Mouse (Mus musculus): ENCODE measurements around the gene H2al1e. TPM values are rescaled to one million over a fixed set of nuclear protein-coding genes. Genes with fewer than 3 reads are reported as not detected.
"Not testable (repeated sequence)": the region's sequence is repeated elsewhere in the genome, so short reads cannot be mapped to it uniquely, and the experiment has no call there.

Gene H2al1e
- not detected for total RNA-seq (2021)
- long read RNA-seq, experiment 1: 0 reads
- long read RNA-seq, experiment 2: 0 reads

DNA sequence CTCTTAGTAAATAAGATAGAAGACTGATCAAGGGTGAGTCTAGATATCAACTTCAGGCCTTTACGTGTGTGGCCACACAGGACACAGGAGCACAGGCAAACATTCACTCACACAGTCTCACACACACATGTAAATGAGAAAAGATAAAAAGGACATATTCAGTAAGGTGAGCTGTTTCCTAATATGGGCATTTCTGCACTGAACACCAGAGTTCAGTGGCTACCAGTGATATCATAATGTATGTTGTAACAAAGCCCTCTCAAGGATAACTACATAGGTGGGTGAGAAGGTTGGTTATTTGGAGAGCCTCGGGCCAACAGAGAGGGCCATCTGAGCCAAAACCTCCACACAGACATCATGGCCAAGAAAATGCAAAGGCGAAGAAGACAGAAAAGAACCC is at the start of gene H2al1e:
TSS of gene H2al1e (plus strand) at position 301 of the 400 bp plus-strand sequence.
- intact Hi-C loops (cut with DNase I); DNase-seq (ENCODE audit: low spot score in 2 of 2): not testable (repeated sequence)

DNA sequence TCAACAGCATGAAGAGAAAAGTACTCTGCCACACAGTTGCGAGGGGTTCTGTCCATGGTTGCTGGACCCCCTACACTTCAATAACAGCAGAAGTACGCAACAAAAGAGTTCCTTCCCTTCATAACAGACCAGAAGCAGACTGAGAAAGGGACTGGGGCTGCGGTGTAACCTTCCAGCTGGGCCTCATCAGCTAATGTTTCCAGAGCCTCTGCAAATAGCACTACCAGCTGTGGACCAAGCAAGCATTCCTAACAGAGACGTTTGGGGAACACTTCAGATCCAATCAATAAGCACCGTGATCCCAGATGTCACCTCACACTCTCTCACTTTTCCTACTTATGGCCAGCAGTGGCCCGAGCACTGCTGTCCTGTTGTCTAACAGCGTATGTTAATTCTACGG is 46.8 kb upstream of the H2al1e start:
- DNase-seq (ENCODE audit: low spot score in 2 of 2): no peak
- intact Hi-C loops (cut with DNase I): no loop called here

DNA sequence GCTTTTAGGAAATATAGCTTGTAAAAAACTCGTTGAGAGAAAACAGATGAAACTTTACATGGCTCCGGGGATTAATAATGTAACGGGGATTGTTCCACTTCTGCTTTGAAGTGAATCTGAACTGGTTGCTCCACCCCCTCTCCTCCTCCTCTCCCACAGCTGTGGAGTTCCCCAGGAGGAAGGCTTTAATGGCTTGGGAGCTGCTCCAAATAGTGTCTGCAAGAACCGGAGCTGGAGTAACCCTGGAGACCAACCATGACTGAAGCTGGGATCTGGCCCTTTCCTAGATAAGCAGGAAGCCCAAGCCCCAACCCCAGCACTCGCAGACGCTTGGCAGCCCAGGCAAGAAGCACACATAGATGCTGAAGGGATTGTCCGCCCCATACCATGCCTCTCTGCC is 43.9 kb upstream of the H2al1e start:
- DNase-seq (ENCODE audit: low spot score in 2 of 2): peak in 1 of 2 experiments; percentile 10
- intact Hi-C loops (cut with DNase I): no loop called here

DNA sequence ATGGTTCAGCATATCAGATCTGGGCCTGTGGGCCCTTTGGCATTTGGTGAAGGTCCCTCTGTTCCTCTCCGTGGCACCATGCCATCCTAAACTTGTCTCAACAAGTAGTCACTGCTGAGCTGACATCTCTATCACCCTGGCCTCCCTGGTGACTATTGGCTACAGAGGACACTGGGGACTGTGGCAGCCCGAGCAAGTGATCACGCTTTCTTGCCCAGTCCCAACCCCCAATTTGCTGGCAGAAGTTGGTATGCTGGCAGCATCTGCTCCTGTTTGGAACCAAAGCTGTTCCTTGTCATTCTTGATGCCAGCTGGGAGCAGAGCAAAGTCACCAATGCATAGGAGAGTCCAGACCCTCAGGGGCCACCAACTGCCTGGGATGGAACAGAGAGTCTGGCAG is 42.7 kb upstream of the H2al1e start:
- peak; percentile 19 to 22 for DNase-seq (ENCODE audit: low spot score in 2 of 2)
- intact Hi-C loops (cut with DNase I): no loop called here

DNA sequence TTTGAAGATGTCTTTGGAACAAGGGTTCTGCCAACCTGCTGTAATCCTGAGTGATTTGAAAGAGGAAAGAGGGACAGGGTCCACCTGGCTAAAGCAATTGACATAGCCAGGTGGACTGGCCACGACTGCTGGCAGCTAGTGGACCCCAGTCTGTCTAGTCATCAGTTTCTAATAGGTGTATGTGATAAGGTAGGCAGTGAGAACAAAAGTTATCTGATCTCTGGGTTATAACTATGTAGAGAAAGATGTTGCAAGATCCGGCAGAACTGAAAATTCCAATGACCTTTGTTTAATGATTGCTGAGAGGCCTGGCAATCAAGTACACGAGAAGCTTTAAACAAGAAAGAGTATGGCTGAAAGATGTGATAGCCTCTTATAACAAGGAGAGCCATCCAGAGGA is 38.5 kb upstream of the H2al1e start:
- no peak for DNase-seq (ENCODE audit: low spot score in 2 of 2)
- intact Hi-C loops (cut with DNase I): no loop called here

DNA sequence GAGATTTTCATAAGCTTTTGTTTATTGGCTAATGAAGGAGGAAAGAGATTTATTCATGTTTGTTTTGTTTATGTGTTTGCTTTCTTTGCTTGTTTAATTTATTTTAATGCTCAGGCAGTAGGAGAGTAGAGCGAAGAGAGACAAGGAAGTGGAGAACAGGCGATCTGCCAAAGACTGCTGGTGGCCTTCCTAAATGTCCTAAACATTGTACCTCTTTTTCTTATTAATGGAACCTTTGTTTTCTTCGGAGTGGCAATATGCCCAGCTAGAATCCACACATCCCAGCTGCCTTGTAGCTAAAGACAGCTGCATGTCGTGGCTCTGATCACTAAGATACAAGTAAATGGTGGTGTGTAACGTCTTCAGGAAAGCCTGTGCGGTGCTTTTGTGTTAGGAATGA is 34.7 kb upstream of the H2al1e start:
- intact Hi-C loops (cut with DNase I): no loop called here
- no peak for DNase-seq (ENCODE audit: low spot score in 2 of 2)

DNA sequence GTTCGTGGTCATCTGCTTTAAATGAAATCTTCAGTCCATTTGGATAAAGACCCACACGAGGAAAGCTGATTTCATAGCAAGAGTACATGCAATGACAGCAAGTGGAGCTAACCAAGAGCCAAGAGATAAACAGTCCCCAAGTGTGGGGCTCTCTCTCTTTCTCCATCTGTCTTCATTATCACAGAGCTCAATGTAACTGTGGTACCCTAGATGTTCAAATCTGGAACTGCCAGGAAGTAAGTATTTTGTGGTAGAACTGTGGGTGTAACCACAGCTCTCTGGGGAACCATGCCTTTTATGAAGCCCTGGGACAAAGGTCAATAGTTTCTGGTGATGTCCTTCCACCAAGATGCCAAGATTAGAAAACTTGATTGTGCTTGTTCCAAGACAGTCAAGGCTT is 31.0 kb upstream of the H2al1e start:
- DNase-seq (ENCODE audit: low spot score in 2 of 2): no peak
- intact Hi-C loops (cut with DNase I): no loop called here

DNA sequence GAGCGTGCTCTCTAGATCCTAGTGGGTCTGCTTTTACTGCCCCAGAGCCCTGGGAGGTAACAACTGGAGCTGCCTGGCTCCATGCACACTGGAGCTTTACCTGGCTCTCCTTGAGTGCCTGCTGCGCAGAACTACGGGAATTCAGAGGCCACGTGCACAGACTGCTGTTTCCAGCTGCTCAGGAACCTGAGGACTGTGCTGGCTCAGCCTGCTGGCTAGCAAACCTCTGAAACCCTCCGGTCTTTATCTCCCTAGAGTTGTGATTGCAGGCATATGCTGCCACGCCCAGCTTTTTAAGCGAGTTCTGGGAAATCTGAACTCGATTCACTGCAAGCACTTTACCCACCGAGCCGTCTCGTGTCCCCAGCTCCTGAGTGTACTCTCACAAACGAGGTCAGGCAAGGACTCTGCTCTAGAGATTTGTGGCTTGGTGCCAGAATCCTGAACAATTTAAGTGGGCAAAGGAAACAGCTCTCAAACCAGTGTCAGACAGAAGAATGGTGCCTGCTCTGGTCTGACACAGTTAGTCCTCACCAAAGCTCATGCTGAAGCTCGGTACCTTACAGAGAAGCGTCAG is 23.3 kb upstream of the H2al1e start:
- intact Hi-C loops (cut with DNase I): no loop called here
- peak; percentile 5 to 14 for DNase-seq (ENCODE audit: low spot score in 2 of 2)

DNA sequence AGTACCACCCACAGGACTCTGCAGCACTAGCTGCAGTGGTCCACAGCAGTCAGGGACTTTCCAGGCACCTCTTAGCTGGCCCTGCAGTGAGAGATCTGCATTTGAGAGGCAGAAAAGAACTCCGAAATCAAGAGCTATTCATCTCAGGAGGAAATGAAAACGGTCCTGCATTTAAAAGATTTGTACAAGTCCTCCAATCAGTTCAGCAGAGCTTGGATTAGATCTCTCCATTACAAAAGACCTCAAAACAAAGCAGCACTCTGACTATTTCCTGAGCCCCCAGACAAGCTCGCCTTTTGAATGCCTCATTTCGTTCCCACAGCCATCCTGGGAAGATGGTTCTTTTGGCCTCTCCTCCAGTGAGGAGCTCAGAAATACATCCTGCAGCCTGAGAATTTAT is 22.5 kb upstream of the H2al1e start:
- intact Hi-C loops (cut with DNase I): no loop called here

DNA sequence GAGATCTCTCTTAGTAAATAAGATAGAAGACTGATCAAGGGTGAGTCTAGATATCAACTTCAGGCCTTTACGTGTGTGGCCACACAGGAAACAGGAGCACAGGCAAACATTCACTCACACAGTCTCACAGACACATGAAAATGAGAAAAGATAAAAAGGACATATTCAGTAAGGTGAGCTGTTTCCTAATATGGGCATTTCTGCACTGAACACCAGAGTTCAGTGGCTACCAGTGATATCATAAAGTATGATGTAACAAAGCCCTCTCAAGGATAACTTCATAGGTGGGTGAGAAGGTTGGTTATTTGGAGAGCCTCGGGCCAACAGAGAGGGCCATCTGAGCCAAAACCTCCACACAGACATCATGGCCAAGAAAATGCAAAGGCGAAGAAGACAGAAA is 12.8 kb upstream of the H2al1e start, which contains the start of gene H2al1a:
TSS of gene H2al1a (plus strand) at position 301 of the 400 bp plus-strand sequence.
- intact Hi-C loops (cut with DNase I); DNase-seq (ENCODE audit: low spot score in 2 of 2): not testable (repeated sequence)

More for the DNA sequence above, 22.5 kb upstream of the H2al1e start:
- no peak for DNase-seq (ENCODE audit: low spot score in 2 of 2)

DNA sequence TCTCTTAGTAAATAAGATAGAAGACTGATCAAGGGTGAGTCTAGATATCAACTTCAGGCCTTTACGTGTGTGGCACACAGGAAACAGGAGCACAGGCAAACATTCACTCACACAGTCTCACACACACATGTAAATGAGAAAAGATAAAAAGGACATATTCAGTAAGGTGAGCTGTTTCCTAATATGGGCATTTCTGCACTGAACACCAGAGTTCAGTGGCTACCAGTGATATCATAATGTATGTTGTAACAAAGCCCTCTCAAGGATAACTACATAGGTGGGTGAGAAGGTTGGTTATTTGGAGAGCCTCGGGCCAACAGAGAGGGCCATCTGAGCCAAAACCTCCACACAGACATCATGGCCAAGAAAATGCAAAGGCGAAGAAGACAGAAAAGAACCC is 9.6 kb upstream of the H2al1e start, which contains the start of gene H2al1b:
TSS of gene H2al1b (plus strand) at position 301 of the 400 bp plus-strand sequence.
- intact Hi-C loops (cut with DNase I); DNase-seq (ENCODE audit: low spot score in 2 of 2): not testable (repeated sequence)

DNA sequence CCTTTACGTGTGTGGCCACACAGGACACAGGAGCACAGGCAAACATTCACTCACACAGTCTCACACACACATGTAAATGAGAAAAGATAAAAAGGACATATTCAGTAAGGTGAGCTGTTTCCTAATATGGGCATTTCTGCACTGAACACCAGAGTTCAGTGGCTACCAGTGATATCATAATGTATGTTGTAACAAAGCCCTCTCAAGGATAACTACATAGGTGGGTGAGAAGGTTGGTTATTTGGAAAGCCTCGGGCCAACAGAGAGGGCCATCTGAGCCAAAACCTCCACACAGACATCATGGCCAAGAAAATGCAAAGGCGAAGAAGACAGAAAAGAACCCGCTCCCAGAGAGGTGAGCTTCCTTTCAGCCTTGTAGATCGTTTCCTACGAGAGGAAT is 6.4 kb upstream of the H2al1e start, which contains the start of gene H2al1c:
TSS of gene H2al1c (plus strand) at position 301 of the 400 bp plus-strand sequence.
- intact Hi-C loops (cut with DNase I); DNase-seq (ENCODE audit: low spot score in 2 of 2): not testable (repeated sequence)

DNA sequence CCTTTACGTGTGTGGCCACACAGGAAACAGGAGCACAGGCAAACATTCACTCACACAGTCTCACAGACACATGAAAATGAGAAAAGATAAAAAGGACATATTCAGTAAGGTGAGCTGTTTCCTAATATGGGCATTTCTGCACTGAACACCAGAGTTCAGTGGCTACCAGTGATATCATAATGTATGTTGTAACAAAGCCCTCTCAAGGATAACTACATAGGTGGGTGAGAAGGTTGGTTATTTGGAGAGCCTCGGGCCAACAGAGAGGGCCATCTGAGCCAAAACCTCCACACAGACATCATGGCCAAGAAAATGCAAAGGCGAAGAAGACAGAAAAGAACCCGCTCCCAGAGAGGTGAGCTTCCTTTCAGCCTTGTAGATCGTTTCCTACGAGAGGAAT is 3.2 kb upstream of the H2al1e start, which contains the start of gene H2al1d:
TSS of gene H2al1d (plus strand) at position 301 of the 400 bp plus-strand sequence.
- intact Hi-C loops (cut with DNase I); DNase-seq (ENCODE audit: low spot score in 2 of 2): not testable (repeated sequence)

DNA sequence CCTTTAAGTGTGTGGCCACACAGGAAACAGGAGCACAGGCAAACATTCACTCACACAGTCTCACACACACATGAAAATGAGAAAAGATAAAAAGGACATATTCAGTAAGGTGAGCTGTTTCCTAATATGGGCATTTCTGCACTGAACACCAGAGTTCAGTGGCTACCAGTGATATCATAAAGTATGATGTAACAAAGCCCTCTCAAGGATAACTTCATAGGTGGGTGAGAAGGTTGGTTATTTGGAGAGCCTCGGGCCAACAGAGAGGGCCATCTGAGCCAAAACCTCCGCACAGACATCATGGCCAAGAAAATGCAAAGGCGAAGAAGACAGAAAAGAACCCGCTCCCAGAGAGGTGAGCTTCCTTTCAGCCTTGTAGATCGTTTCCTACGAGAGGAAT is 3.1 kb downstream of the H2al1e start, which contains the start of gene H2al1f:
TSS of gene H2al1f (plus strand) at position 301 of the 400 bp plus-strand sequence.
- intact Hi-C loops (cut with DNase I): not testable (repeated sequence)

DNA sequence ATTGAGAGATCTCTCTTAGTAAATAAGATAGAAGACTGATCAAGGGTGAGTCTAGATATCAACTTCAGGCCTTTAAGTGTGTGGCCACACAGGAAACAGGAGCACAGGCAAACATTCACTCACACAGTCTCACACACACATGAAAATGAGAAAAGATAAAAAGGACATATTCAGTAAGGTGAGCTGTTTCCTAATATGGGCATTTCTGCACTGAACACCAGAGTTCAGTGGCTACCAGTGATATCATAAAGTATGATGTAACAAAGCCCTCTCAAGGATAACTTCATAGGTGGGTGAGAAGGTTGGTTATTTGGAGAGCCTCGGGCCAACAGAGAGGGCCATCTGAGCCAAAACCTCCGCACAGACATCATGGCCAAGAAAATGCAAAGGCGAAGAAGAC is 6.2 kb downstream of the H2al1e start, which contains the start of gene H2al1g:
TSS of gene H2al1g (plus strand) at position 301 of the 400 bp plus-strand sequence.
- intact Hi-C loops (cut with DNase I); DNase-seq (ENCODE audit: low spot score in 2 of 2): not testable (repeated sequence)

More for the DNA sequence above, 3.1 kb downstream of the H2al1e start, which contains the start of gene H2al1f:
- DNase-seq (ENCODE audit: low spot score in 2 of 2): not testable (repeated sequence)

DNA sequence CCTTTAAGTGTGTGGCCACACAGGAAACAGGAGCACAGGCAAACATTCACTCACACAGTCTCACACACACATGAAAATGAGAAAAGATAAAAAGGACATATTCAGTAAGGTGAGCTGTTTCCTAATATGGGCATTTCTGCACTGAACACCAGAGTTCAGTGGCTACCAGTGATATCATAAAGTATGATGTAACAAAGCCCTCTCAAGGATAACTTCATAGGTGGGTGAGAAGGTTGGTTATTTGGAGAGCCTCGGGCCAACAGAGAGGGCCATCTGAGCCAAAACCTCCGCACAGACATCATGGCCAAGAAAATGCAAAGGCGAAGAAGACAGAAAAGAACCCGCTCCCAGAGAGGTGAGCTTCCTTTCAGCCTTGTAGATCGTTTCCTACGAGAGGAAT is 9.5 kb downstream of the H2al1e start, which contains the start of gene H2al1h:
TSS of gene H2al1h (plus strand) at position 301 of the 400 bp plus-strand sequence.
- DNase-seq (ENCODE audit: low spot score in 2 of 2); intact Hi-C loops (cut with DNase I): not testable (repeated sequence)

DNA sequence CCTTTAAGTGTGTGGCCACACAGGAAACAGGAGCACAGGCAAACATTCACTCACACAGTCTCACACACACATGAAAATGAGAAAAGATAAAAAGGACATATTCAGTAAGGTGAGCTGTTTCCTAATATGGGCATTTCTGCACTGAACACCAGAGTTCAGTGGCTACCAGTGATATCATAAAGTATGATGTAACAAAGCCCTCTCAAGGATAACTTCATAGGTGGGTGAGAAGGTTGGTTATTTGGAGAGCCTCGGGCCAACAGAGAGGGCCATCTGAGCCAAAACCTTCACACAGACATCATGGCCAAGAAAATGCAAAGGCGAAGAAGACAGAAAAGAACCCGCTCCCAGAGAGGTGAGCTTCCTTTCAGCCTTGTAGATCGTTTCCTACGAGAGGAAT is 12.6 kb downstream of the H2al1e start, which contains the start of gene H2al1i:
TSS of gene H2al1i (plus strand) at position 301 of the 400 bp plus-strand sequence.
- DNase-seq (ENCODE audit: low spot score in 2 of 2); intact Hi-C loops (cut with DNase I): not testable (repeated sequence)

DNA sequence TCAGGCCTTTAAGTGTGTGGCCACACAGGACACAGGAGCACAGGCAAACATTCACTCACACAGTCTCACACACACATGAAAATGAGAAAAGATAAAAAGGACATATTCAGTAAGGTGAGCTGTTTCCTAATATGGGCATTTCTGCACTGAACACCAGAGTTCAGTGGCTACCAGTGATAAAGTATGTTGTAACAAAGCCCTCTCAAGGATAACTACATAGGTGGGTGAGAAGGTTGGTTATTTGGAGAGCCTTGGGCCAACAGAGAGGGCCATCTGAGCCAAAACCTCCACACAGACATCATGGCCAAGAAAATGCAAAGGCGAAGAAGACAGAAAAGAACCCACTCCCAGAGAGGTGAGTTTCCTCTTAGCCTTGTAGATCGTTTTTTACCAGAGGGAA is 15.8 kb downstream of the H2al1e start, which contains the start of gene H2al1j:
TSS of gene H2al1j (plus strand) at position 301 of the 400 bp plus-strand sequence.
- intact Hi-C loops (cut with DNase I); DNase-seq (ENCODE audit: low spot score in 2 of 2): not testable (repeated sequence)

DNA sequence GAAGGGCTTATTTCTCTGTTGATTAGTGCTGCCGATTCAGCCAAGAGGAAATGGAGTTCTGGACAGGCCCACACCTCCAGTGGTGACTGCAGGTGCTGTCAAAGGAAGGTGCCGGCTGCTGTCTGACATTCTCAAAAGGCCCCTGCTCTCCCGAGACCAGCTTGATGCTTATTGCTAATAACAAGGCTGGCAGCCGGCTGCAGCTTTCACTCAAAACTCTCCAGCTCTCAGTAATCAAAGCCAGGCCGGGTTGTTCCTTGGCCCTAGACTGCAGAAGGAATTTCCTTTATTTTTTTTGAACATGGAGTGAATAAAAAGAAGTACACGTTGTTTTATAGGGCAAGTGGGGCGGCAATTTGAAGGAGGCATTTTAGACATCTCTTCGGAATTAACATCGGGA is 34.0 kb downstream of the H2al1e start:
- peak in 1 of 2 experiments; percentile 10 for DNase-seq (ENCODE audit: low spot score in 2 of 2)
- intact Hi-C loops (cut with DNase I): no loop called here

DNA sequence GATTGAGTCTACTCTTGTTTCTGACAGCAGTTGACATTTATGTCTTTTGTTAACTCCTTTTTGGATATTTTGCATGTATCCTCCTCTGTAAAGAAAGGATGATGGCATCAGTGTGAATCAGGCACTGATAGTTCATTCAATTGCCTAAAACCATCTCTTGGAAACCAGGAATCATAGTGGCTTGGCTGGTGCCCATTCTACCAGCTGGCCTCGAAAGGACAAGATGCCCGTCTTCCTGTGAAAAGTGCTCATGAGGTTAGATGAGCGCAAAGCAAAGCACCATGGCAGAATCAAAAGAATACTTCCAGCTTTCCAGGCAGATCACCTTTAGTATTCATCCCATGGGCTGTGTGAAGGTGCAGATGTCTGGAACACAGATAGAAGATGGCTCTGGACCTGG is 35.0 kb downstream of the H2al1e start:
- DNase-seq (ENCODE audit: low spot score in 2 of 2): no peak
- intact Hi-C loops (cut with DNase I): no loop called here

DNA sequence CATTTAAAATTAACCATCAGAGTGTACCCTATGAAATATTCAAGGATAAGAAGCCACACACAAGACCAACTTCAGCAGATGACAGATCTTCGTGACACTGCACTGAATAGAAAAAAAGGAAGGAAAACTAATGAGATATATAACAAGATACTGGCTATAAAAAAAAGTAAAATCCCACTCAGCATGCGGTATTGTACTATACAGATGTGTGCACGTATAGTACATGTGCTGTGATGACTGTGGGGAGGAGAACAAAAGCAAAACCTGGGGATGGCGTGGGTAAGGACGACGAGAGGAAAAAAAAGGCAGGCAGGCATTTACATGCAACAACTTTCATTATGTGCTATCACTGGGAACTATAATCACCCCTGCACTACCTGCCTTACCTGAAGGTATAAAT is 49.1 kb downstream of the H2al1e start:
- DNase-seq (ENCODE audit: low spot score in 2 of 2): no peak
- intact Hi-C loops (cut with DNase I): no loop called here
